Mouse (Mus musculus): ENCODE results near the gene Pcp4.

Gene Pcp4

DNA sequence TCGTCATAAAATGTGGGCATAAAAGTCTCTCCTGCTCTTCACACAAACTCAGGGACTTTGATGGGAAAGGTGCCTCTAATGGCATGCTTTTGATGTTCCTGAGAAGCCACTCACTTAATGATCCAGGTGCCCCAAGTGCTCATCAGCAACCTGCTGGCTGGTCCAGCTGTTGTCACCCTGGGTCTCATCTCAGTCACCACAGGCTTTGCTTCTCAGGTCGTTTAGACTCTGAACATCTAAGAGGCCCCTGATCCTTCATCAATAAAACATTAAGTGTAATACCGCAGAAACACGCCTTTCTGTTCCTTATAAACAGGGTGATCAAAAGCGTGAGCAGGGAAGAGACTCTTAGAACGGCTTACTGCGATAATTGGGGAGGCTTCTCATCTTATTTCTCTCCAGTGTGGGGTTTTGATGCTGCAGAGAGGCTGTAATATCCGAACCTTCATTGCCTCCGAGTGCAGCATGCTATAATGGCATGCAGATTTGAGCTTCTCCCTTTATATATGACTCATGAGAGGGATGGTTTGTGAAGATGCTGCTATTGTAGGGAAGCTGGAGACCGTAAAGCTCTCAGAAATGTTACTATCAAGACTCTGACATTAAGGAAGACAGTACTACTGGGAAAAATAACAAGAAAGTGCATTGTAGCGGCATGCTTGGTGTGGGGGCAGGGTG lies 19.7 kb downstream of the Pcp4 start:
- no peak for DNase-seq (ENCODE audit: low spot score in 2 of 2)

DNA sequence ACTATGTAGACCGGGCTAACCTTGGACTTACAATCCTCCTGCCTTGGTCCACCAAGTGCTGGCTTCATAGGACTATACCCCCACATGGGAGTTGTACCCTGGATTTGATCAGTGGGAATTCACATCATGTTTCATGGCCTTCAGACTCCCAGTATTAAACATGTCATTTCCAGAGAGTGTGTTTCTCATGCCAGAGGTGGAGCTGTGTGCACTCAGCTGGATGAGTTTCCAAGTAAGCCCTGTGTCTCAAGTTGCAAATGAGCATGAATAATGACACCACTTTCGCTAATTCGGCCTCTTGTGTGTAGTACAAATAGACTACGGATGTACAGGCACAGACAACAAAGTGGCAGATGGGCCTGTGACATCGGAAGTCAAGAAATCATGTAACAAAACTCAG lies 20.6 kb downstream of the Pcp4 start:
- DNase-seq (ENCODE audit: low spot score in 2 of 2), result no peak

DNA sequence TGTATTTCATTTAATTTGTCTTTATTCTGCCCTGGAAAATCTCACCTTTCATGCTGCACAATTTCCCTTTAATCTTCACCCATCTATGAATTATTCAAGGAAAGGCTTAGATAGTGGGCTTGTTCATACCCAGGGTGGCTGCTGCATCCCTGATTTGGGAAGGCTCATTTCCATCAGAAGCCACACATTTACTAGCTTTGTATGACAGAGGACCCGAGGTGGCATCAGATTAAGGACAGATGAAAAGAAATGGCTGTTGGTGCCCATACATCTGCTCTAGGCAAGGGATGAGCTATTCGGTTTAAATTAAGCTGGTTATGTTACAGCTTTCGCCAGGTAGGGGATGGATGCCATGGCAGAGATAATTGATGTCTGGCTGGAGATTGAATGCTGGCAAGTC lies 24.1 kb downstream of the Pcp4 start:
- no peak for DNase-seq (ENCODE audit: low spot score in 2 of 2)

DNA sequence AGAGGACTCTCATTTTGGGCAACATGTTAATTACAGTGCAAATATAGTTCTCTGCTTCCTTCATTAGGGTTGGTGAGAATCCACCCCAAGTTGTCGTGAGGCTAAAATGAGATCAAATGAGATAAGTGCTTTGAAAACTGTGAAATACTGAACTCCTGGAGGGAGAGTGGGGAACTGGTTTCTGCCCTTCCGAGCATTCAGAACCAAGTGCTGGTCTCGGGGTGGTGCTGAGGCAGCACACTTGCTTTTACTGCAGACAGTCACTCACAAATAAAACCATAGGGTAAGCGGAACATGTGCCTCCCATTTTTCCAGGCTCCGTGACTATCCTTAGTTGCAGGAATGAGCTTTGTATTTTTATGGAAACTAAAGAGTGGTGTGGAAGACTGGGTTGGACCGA lies 26.7 kb downstream of the Pcp4 start:
- DNase-seq (ENCODE audit: low spot score in 2 of 2), result no peak

DNA sequence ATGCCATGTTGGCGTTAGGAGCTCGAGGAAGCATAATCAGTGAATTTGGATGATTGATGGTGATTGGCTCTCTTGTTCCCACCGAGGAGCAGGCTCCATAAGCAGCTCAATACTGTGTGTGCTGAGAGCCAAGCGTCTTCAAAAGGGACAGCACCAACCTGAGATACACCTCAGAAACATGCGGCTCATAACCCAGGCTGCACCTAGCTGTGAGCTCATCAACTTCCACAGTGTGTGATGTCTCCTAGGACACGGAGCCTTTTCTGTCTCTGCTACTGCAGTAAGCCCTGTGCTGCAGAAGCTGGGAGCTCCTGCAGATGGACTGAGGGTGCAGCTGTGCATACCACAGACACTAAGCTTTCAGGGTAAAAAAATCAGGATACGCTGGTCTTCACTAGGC lies 31.5 kb downstream of the Pcp4 start:
- DNase-seq (ENCODE audit: low spot score in 2 of 2), result peak; percentile 40 to 51

DNA sequence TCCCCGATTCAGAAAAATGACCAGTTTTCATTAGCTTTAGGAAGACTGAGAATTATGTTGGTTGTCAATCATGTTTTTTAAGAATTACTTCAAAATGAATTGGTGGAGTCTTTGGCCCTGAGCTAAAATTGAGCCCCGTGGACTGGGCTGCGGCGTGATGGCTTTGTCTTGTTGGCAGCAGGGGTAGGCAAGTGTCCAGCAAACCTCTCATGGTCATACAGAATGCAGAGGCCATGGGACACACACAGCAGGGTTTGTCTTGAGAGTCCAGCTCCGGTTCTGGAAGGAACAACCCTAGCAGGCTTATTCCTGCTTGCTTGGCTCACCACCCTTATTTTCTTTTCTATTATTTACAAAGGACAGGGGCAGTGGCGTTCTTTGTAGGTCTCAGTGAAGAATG lies 33.8 kb downstream of the Pcp4 start:
- DNase-seq (ENCODE audit: low spot score in 2 of 2), result no peak

DNA sequence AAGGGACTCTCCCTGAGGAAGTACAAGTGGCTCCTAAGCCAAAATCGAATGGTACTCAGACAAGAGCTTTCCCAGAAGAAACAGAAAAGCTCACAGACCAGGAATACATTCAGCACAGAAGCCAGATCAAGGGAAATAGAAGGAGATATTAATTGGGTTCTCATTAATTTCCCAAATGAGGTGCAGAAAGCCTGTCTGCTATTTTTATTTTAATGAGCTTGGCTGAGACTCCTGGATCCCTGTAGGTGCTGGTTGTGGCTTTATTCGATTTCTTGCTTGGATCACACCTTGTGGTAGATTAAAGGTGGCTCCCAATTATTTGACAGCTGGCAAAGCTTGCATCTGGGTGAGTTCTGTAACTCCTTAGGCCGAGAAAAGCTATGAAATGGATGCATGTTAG lies 35.2 kb downstream of the Pcp4 start:
- DNase-seq (ENCODE audit: low spot score in 2 of 2), result no peak

DNA sequence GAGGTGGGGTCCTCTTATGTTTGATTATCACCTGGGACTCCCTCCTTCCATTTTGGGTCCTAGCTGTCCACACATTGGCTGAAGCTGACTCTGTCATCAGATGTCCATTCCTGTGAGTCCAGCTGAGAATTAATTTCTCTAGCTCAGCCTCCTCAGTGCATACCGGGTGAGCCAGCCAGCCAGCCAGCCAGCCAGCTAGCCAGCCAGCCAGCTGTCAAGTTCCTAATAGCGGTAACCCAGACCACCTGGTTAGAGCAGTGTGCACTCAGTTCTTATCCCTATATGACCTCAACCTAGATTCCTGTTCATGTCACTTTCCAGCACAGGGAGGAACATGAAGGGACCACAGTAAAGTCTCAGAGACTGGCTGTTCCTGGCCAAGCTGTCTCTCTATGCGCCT lies 47.1 kb downstream of the Pcp4 start:
- no peak for DNase-seq (ENCODE audit: low spot score in 2 of 2)

DNA sequence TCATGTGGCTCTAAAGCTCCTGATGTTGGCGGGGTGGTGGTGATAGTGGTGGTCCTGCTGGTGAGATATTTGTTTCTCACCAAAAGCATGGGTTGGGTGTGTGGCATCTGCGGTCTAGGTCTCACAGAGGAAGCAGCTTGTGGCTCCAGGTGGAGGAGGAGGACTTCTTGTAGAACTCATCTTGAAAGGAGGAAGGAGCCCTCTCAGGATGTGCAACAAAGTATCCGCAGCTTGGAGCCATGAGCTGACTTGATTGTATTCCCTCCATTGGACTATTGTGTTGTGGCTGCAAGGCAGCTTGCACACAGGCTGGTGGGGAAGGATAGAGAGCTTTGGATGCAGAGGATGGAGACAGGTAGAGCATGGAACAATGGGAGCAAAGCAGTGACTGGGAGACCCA lies 60.1 kb downstream of the Pcp4 start:
- DNase-seq (ENCODE audit: low spot score in 2 of 2), result no peak

DNA sequence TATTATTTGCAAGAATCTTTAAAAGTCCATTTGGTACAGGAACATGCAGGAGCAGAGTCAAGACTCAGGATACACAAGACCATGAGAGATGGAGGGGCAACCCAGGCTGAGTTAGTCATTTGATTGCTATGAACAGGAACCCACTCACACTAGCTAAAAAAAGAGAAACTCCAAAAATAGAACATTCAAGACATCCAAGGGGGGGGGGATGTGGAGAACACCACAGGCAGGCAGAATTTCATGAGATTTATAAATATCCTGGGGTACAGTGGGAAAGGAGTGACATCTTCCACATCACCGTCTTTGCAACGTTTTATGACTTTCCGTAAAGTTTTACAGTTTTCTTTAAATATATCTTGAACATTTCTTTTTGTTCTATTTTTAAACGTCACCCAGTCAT lies 61.1 kb downstream of the Pcp4 start:
- DNase-seq (ENCODE audit: low spot score in 2 of 2), result no peak

DNA sequence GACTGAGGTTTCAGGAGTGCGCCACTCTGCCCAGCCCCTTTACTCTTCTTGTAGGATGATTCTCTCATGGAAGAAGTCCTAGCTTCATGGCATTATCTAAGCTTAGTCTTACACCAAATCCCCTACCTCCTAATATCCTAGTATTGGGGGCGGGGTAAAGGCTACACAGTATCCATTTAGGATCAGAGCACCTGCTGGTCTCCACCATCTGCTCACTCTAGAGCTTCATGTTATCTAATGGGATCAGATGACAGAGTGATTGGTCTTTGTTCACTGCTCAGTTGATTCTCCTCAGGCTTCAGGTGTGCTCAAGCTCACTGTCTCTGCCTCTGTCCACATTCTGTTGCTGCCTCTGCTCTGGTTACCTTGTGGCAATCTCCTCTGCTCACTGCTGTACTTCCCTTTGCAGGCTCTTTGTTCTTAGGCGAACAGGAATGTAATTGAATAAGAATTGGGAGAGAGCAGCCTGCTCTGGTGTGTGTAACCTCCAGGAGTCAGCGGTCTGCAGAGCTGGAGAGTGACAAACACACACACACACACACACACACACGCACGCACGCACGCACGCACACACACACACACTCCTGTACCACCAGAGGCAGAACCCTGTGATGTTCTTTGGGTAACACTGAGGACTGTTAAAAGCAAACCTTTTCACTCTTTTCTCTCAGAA lies 62.6 kb downstream of the Pcp4 start:
- no peak for DNase-seq (ENCODE audit: low spot score in 2 of 2)

DNA sequence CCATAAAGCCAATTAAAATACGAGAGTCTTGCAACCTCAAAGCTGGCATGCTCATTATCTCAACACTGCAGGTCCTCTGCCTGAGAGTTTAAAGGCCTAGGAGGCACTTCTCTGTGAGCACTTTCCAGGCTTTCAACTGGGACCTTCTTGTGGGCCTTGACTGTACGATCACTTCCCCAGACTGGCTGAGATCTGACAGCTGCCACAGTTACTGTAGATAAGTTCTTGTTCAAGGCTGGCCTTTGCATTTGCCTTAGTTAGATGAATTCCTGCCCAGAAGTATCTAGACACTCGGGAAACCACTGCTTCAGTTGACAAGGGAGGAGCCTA lies 63.1 kb downstream of the Pcp4 start:
- DNase-seq (ENCODE audit: low spot score in 2 of 2), result no peak

DNA sequence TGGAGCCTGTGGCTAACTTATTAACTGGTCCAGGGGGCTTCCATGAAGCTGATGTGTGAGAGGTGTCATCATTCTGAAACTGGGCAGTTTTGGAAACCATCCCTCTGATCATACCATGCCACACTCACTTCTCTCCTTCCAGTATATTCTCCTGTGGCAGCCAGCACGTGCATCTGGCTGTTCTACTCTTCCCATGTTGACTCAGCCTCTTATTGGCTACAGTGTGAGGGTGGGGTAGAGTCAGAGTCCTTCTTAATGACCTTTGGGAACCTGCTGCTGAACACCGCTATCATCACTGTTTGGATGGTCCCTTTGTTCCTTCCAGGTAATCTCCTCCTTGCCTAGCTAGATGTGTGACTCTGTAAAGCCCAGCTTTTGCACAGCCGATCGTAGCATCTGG lies 63.6 kb downstream of the Pcp4 start:
- DNase-seq (ENCODE audit: low spot score in 2 of 2), result no peak

DNA sequence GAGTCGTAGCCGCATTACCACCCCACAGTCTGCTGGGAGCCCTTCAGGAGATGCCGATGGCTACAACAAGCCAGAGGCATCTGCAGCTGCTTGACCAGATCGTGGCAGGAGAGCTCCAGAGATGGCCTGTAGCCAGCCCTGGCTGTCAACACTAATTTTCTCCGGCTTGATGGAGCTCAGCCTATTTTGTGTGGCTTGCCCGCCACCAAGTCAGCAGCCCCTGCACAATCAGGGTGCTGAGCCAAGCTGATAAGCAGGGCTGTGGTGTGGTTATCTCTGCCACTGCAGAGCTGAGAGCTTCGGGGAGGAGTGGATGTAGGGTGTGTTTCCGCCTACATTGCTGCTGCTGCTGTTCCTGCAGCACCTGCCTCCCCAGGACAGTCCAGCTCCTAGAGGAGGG lies 66.3 kb downstream of the Pcp4 start:
- DNase-seq (ENCODE audit: low spot score in 2 of 2), result no peak

DNA sequence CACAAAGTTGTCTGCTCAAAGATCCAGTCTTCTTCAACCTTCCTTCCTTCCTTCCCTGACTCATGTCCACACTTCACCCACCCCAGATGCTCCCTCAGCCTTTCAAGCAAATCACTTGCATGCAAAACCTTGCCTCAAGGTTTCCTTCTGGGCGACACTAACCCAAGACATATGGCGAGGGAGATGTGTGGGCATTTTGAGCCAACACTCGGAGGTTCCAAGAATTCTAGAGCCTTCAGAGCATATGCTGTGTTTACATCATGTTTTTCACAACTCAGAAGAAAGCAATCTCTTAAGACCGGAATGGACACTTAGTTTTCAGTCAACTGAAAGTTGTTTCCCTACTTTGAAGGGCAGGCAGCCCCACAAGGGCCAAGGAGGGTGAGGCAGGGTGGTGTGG lies 67.9 kb downstream of the Pcp4 start:
- peak; percentile 68 for DNase-seq (ENCODE audit: low spot score in 2 of 2)

DNA sequence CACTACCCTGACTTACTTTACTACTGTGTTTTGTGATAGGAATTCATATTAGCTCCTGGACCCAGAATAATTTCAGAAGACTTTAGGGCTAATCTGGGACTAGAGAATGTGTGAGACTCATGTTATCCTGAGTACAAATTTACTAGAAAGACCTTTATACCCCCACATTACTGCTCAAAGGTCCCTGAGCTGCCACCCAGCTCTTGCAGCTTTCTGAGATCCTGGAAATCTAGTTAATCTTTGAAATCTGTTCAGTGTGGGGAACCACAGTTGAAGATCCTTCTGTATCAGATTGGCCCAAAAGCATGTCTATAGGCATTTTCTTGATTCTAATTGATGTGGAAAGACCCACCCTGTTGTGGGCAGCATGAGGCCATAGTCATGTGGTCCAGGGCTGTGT lies 69.0 kb downstream of the Pcp4 start:
- DNase-seq (ENCODE audit: low spot score in 2 of 2), result no peak

DNA sequence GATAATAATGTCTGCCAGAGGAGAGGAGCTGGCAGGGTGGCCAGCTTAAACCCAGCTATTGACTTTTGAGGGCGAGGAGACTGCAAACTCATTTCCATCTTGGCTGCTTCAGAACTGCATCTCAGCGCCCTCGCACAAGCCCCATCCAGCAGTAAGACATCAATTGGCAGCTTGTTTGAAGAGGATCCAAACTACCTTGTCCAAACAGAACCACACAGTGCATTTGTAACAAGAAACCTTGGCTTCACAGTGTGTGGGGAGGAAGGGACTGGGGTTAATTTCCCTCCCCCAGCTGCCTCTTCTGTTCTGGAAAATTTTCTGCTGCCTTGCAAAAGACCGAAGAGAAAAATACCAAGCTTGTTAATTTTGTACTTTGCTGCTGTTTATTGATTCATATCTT lies 71.7 kb downstream of the Pcp4 start:
- no peak for DNase-seq (ENCODE audit: low spot score in 2 of 2)

DNA sequence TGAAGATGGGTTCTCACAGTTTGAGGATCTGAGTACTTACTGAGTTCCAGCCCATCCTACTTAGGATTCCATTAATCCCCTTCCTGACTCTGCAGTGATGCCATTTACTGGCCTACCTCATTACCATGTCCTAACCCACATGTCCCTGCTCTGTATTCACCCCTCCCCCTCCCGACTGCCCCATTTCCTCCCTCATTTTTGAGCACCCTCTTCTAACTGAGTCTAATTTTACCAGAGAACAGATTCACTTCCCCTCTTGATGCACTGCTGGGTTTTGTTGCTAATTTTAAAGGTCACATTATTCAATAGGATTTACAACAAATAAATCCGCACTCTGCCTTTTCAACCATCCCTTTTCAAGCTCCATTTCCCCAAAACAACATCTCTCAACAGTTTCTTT lies 73.7 kb downstream of the Pcp4 start:
- DNase-seq (ENCODE audit: low spot score in 2 of 2), result no peak

DNA sequence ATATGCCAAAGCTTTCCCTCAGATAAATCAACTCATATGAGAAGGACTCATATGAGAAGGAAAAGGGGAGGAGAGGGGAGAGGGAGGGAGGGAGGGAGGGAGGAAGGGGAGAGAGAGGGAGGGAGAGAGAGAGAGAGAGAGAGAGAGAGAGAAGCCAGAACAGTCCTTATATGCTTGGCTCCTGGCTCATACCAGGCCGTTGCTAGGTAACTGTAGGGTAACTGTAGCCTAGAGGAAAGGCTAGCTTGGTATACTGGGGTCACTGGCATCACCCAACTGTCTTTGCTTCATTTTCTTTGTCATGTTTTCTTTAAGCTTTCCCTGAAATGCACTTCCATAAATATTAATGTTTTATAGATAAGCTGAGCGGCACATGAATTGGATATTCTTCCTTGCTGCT lies 85.3 kb downstream of the Pcp4 start:
- DNase-seq (ENCODE audit: low spot score in 2 of 2), result no peak

DNA sequence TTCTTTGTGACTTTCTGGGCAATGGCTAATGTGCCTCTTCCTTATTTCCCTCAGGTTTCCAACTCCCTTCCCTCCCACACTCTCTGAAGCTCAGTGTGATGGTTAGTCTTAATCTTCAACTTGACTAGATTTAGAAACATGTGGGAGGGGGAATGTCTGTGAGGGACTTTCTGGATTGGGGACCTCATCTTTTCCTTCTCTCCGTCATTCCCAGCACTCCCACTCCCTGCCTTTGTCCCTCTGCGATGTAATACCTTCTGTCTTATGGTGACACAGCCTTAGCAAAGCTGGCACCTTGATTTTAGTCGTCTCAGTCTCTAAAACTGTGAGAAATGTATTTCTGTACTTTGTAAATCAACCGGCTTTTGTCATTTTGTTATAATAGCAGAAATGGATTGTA lies 88.0 kb downstream of the Pcp4 start:
- DNase-seq (ENCODE audit: low spot score in 2 of 2), result peak; percentile 21 to 28

DNA sequence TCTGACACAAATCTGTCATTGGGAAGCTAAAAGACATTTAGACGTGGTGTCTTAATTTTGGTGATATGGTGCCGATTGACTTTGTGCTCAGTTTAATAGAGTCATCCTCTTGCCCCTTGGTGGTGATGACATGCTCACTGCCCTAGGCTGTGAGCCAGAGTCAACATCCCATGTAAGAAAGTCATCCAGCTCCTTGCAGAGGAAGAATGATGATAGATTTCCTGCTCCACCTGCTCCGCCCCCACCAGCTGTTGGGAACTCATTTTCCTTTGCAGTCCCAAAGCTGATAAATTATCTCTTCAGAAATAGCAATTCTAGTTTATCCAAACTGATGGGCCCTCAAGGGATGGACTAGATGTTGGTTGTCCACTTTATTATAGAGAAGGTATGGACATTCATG lies 89.2 kb downstream of the Pcp4 start:
- no peak for DNase-seq (ENCODE audit: low spot score in 2 of 2)

DNA sequence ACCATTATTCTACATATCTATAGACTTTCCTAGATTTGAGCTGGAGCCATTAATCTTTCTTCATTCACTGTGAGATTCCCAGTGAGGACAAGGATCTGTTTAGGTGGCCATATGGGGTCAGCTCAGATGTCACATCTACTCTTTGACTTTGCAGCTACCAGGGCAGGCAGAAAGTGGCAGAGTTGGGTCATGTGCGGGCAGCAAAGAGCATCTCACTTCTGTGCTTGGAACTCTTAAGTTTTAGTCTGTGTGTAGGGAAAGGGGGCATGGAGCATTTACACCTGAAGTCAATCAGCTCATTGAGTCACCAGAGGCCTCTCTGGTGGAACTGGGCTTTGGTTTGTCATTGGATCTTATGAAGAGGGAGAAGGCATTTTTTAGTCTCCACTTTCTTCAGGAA lies 90.9 kb downstream of the Pcp4 start:
- DNase-seq (ENCODE audit: low spot score in 2 of 2), result no peak

DNA sequence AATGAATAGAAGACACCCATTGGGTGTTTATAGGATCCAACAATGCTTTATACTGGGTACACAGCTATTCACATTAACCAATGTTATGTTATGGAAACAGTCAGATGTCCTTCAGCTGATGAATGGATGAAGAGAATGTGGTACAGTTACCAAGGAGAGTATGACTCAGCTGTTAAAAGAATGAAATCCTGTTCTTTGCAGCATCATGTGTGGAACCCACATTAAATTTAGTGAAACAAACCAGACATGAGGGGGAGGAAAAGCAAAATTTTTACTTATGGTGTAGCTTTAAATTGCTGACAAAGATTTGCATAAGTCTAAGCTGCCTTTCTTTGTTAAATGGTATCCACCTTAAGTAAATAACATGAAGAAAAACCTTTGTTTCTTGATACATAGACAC lies 92.4 kb downstream of the Pcp4 start:
- no peak for DNase-seq (ENCODE audit: low spot score in 2 of 2)
